Mouse (Mus musculus): ENCODE results near the gene Plxna4.

Plxna4 gene

DNA sequence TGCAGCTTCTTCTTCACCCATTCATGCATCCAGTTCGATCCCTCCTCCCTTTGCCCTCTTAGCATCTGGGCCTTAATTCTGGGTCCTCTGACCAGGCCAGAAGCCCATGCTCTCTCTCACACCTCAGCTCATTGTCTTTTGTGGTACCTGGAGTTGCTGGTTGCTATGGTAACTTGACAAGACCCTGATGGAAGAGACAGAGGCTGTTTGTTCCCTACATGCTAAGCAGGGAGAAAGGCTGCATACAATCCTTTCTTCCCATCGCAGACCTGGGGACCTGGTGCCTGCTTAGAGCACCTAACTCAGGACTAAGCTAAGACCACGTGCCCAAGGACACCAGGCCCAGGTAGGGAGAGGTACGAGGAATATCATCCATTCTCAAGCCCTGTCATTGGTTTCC lies 443.2 kb downstream of the Plxna4 start:
- no peak for DNase-seq

DNA sequence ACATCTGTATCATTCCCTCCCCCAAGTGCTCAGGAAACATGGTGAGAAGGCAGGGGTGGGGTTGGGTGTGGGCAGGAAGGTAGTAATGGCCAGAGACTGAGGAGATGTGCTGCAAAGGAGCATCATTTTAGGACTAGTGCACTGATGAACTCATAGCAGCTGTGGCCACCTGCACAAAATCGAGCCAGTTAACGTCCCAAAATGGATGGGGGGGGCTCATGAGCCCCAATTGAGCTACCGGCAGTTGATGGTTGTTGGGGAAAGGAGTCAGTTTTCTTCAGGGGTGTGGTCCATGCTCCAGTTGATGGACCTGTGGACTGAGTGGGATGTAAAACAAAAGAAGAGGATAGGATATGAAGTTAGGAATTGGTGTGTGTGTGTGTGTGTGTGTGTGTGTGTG lies 448.5 kb downstream of the Plxna4 start:
- DNase-seq = no peak

DNA sequence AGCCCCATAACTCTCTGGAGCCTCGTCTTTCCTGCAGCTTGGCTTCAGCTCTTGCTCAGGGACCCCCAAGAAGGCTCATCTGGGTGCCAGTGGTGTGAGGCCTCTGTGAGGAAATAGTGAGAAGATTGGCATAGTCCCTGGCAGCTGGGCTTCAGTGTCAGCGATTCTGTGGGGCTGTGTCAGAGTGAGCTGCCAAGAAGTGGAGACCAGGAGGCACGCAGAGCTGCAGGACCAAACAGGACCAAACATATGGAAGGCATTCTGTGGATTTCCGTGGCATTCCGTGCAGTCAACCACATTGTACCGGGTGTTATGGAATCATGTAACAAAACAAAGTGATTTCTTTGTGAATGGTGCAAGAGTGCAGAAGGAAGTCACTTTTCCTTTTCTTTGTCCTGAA lies 461.1 kb downstream of the Plxna4 start:
- no peak for DNase-seq

DNA sequence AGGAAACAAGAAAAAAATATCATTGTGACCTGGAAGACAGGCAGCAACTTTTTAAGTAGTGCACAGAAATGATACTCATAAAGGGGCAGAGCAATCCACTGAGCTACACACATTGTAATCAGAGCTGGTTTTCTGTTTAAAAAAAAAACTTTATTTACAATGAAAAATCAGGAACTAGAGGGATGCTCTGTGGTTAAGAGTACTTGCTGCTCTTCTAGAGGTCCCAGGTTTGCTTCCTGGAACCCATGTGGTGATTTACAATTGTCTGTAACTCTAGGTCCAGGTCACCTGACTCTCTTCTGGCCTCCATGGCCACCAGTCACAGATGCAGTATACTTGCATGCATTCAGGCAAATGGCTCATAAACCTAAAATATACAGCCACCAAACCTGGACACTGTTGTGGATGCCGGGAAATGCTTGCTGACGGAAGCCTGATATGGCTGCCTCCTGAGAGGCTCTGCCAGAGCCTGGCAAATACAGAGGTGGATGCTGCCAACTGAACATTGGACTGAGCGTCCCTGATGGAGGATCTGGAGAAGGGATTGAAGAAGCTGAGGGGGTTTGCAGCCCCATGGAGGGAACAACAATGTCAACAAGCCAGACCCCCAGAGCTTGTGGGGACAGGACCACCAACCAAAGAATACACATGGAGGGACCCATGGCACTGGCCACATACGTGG lies 465.3 kb downstream of the Plxna4 start:
- no peak for DNase-seq

DNA sequence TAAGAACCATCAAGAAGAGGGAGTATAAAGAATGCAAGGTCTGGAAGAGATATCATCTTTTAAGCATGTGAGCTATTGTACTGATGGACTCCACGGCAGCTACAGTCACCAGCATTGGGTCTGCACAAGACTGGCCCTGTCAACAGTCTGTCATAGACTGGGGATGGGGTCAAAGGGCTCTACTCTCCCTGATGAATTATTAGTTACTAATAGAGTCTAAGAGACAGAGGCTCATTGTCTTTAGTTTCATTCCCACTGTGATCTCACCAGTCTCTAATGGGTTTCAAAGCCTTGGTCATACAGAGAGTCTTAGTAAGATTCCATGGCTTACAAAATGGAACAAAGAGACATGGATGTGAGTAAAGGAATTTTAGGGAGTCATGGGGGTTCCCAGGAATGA lies 467.1 kb downstream of the Plxna4 start:
- no peak for DNase-seq

DNA sequence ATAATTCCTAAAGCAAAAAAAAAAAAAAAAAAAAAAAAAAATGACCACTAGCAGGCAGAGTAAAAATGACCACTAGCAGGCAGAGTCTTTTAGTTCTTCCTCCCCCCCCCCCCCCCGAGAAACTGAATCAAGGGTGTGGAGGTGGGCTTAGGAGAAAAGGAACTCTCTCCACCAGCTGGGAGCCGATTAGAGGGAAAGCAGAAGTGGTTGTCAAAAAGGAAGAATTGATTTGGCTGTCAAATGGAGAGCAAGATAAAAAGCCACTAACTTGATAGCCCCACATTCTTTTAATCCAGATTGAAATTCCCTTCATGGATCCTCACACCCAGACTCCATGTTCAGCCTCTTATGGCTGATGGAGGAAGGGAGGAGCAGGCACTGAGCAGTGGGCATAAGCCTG lies 478.8 kb downstream of the Plxna4 start:
- no peak for DNase-seq

DNA sequence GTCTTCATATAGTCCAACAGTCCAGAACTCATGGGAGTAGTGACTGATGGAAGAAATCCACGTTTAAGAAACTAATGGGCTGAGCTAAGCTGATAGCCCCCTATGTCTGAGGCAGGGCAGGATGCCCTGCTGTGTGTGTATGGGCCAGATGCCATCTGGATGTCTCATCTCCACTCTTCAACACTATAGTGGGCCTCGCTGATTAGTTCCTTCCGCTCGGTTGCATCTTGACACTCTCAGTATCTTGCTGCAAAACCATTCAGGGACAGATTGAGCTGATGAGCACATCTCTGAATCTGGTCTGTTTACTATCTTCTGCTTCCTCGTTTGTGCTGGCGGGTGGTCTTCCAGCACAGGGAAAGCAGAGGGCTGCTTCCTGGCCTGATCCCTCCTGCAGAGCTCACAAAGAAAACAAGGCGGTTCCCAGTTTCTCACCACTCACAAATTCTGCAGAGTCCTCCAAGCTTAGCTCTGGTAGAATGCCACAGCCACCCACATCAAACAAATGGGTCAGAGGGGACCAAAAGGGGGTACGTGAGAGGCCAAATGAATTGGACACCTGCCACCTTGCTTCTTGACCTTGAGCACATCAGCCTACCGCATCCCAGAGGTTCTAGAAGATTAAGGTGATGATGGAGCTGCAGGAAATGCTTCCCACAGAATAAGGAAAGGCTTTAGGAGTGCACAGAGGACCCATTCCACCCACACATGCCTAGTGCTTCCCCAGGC lies 482.3 kb downstream of the Plxna4 start:
- DNase-seq = no peak
